Mouse (Mus musculus) B cell, adult 2 months (primary cell): ENCODE measurements around the gene Gm20479.

Experiments used
- DNase-seq, 2 experiments: peaks; one replicate each; pipeline ENCODE4 v3.0.0; 2022

Gm20479 gene

DNA sequence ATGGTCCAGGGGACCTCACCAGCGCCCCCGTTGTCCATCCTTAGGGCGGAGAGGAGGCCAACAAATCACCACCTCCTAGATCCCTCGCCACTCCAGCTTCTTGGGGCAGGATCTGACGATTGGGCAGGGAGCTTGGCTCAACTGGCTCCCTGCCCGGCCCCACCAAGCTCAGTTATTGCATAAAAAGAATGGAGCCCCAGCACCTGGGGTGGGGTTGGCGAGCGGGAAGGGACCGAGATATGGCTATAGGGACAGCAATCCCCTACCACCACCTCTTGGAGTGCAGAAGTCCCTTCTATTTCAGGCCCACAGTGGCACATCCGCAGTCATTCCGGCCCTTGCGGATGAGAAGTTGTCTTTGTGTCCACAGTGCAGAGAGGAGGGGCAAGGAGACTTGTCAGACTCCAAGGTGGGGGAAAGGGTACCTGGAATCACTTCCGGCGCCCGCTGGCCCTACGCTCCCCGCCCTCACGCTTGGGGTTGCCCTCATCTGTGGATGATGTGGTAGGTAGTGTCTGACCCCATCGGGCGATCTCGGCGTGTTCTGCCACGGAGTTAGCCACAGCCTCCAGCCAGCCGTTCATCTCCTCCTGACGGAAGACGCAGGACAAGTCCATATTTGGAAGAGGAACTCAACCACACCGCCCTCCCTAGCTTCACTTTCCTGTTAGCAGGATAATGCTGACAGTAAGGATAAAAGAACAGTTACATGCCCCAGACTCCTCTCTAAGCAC lies at the start of gene Gm20479:
Gm20479 (minus strand) TSS at position 559 of the 734 bp plus-strand sequence.
- DNase-seq: peak; percentile 42 to 49

DNA sequence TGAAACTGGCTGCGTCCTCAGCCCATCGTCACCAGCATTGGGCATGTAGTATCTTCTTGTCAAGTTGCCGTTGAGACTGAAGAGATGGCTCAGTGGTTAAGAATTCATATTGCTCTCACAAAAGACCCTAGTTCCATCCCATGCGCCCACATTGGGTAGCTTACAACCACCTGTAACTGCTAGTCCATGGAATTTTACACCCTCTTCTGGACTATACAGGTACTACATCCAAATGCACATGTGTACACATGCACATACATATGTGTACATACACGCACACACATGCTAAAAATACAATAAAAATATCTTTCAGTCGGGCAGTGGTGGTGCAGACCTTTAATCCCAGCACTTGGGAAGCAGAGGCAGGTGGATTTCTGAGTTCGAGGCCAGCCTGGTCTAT lies 49.3 kb upstream of the Gm20479 start:
- no peak for DNase-seq

DNA sequence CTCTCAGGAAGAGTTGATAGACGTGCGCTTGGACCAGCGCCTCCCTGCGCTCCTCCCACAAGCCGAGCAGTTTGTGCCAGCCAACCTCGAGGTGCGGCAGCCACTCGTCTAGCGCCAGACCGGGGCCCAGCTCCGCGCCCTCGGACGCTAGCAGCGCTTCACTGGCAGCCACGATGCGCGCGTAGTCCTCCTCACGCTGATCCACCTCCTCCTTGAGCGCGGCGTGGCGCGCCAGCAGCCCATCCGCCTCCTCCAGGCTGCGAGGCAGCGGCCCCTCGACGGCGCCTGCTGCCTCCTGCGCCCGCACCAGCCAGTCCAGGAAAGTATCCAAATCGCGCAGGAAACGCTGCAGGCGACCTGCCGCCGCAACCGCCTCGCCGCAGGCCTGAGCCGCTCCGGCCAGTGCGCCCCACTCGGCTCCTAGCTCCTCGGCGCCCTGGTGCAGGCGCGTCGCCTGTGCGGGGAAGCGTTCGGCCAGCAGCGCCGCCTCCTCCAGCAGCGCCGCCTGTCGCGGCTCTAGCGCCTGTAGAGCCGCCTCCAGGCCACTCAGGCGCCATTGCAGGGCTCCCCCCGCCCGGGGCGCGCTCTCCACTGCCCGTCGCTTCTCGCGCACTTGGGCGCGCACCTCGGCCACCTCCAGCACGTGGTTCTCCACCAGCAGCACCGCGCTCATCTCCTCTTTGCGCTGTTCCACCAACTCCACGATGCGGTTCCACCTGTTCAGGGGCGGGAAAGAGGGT lies 47.2 kb upstream of the Gm20479 start:
- DNase-seq: no peak

DNA sequence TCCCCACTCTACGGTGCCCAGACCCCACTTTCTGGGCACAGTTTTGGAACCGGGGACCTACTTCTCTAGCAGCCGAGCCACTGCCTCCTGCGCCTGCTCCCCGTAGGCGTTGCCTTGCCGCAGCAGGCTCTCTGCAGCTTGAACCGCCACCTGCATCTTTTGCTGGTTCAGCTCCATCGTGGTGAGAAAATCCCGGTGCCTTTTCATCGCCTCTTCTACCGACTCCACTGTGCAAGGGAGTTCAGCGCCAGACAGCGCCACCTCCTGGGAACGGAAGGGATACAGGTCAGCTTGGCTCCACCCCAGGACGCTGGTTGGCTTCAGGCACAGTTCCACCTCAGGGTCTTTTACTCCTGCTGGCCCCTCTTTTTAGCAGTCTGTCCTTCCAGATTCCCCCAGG lies 45.5 kb upstream of the Gm20479 start:
- DNase-seq: peak; percentile 78 to 80

DNA sequence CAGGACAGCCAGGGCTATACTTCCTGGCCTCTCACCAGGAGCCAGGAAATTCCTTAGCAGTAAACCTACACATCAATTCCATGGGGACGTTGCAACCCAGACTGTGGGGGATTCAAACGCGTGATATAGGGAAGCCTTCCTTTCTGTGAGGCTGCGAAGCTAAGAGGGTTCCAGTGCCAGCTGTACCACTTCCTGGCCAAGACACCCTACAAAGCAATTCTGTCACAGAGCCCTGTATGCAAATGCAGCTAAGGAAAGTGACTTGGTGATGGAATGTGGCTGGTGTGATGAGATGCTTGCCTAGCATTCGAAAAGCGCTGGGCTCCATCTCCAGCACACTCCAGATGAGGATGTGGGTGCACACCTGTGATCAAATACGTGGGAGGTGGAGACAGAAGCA lies 43.3 kb upstream of the Gm20479 start:
- DNase-seq: no peak

DNA sequence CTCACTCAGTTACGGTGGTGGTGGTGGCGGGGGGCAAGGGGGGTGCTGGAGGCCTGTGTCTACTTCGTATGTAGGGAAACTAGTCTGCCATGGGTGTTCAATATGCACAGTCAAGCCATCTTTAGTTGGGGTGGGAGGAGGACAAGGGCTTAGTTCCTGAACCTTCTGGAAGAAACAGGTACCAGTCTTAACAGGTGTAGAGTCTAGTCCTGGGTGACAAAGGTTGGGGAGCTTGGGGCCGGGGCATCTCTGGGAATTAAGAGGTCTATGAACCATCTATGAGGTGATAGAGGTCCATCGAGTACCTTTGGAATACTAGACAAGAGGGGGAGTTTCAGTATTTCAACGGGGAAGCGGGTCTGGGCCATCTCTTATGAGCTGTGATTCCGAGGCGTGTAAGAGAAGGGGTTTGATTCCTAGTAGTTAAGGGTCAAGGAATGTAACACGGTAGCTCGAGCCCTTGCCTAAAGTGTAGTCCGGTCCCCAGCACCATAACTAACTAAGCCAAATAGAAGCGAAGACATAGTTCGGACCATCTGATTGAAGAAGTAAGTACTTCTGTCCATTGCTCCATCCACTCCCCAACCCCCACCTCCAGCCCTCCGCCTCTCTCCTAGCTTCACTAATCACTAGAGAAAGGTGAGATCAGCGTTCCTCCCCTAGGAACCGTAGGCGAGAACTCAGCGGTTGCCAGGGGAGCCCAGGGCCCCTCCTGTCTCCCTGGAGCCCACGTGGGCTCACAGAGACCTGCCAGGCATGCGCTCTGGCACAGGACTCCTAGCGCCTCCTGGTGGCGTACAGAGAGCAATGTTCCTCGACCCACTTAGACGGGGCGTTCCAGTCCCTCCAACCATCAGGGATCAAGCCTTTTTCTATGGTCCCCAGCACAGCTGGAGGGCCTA lies 40.1 kb upstream of the Gm20479 start:
- DNase-seq: peak; percentile 64

DNA sequence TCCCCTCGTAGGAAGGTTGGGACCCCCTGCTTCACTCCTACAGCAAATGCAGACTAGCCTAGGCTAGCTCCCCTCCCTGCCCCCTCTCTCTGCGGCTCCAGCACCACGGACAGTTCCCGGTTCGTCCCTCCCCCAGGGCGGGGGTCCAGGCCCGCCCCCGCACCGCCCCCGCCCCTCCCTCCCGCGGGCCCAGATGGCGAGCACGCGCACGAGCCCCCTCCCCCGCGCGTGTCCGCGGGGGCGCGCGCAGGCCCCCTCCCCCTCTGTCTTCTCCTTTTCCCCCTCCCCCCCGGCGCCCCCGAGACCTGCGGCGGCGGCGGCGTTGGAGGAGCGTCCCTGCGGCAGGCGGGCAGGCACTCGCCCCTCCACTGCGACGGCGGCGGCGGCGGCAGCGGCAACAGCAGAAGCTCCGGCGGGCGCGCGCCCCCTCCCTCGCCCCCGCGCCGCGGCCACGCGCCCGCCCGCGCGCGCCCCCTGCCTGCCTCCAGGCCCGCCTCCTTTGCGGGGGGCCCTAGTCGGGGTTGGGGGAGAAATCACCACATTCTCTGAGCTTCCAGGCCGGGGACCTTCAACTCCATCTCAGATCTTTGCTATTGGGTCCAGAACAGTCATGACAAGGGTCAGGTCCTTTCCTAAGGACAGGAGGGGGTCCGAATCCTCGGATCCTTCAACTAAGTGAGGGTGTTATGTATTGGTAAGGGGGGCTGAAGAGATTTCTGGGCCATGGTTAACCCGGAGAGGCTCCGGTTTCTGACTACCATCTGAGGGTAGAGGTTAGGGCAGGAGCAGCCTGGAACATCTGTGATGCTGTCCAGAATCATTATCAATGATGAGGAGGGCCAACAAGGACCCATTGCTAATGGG lies 39.2 kb upstream of the Gm20479 start:
- peak in 1 of 2 experiments; percentile 25 for DNase-seq

DNA sequence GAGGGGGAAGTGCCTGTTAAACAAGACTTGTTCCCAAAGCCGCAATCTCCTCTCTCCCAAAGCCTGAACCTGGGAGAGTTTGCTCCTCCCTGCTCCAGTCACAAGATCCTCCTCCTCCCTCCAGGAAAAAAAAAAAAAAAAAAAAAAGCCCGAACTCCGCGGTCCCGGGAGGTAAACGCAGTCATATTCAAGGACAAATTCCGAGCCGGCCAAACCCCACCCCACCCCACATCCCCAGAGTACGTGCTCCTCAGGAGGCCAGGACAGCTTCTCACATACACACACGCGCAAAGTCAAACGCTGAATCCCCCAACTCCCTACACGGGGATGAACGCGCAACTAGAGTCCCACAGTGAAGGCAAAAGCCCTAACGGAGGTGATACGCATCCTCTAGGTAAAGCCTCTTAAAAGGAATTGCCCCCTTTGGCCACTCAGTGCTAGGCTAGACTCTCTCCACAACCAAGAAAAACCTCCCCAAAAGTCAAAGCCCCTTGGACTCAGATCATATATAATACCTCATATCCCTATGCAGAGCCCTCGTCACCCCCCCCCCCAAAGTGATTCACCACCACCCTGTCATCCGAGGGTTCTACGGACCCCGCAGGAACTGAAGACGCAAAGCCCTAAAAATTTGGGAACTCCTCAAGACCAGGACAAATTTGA lies 38.4 kb upstream of the Gm20479 start:
- DNase-seq: no peak

DNA sequence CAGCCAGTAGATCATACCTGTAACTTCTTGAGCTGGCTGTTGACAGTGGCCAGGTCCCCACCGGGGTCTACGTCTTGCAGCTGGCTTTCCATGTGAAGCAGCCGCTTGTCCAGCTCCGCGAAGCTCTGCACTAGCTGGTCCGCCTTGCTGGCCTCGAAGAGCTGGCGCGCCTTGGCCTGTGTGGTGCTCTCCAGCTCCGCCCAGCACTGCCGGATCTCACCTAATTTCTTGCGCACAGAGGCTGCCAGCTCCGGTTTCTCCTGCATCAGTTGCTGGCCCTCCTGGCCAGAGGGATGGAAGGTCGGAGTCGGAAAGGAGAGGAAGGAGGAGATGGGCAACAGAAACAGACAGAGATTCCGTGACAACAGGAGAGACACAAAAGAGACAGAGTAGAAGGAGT lies 34.2 kb upstream of the Gm20479 start:
- no peak for DNase-seq

DNA sequence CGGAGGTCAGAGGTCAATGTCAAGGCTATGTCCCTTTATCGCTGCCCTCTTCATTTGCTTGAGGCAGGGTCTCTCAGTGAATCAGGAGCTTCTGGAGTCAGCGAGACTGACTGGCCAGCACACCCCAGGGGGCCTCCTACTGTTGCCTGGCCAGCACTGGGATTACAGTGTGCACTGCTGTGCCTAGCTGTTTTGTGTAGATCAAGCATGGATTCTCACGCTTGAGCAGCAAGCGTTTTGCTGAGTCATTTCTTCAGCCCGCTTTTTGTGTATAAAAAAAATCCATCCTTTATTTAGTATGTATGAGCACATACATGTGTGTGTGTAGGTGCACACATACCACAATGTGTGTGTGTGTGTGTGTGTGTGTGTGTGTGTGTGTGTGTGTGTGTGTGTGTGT lies 32.0 kb upstream of the Gm20479 start:
- DNase-seq: no peak

DNA sequence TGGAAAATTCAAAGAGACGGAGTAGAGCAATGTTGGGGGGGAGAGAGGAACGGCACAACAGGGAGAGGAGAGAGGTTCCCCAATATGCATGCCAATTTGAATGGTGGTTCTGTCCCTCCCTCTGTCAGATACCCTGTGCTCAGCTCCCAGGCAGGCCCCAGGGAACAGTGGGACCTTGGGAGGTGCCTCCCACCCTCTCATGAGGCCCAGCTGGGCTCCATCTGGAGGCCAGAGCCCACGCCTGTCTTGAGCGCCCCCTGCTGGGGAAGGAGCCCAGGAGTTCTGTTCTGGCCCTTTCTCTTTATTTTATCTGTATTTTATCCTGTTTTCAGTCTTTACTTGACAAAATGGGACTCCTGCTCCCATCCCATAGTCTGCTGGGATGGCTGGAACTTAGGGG lies 27.5 kb upstream of the Gm20479 start:
- peak; percentile 88 for DNase-seq

DNA sequence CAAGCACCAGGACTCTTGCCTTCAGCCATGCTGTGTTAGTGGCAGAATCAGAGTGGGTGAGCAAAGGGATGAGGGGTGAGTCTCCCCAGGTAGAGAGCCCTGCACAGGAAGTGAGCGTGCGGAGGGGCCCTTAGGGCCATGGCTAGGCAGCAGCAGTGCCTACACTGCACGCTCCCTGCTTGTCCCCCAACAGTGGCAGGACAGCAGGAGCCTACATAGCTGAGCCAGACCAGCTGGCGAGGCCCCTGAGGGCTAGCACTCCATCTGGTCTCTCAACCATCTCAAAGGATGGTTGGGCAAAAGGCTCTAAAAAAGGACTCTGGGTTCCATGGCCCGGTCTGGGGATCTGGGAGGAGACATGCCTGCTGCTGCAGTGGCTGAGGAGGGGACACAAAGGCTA lies 26.9 kb upstream of the Gm20479 start:
- no peak for DNase-seq

DNA sequence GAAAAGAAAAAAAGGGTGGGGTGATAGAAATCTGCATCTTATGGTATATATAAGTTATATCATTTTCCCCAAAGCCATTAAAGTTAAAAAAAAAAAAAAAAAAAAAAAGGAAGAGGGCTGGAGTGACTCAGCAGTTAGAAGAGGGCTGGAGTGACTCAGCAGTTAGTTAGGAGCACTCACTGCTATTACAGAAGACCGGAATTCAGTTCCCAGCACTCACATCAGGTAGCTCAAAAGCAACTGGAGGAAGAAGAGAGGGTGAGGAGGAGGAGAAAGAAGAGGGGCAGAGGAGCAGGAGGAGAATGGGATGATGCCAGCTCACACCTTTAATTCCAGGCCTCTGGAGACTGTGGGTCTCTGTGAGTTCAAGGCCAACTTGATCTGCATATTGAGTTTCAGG lies 26.0 kb upstream of the Gm20479 start:
- no peak for DNase-seq

DNA sequence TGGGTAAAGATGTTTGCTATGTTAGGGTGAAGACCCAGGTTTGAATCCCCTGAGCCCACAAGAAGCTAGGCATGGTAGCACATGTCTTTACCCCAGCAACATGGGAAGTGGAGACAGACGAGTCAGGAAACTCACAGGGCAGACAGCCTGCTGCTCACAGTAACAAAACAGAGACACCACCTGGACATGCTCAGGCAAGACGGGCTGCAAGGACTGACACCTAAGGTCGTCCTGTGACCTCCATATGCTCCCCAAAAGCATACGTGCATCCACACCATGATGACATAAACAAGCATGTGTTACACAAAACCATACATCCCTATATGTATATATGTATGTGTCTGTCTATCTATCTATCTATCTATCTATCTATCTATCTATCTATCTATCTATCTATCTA lies 24.3 kb upstream of the Gm20479 start:
- no peak for DNase-seq

DNA sequence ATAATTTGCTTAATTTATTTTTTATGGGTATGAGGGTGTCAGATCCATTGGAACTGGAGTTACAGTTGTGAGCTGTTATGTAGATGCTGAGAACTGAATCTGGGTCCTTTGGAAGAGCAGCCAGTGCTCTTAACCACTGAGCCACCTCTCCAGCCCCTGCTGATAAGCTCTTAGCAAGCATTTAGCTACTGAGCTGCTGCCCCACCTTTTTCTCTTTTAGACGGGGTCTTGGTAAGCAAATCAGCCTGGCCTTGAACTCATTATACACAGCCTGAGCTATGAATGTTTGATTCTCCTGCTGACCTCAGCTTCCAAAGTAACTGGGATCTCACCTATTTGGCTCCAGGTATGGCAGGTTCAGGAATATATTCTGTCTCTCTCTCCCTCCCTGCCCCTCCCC lies 23.8 kb upstream of the Gm20479 start:
- no peak for DNase-seq

DNA sequence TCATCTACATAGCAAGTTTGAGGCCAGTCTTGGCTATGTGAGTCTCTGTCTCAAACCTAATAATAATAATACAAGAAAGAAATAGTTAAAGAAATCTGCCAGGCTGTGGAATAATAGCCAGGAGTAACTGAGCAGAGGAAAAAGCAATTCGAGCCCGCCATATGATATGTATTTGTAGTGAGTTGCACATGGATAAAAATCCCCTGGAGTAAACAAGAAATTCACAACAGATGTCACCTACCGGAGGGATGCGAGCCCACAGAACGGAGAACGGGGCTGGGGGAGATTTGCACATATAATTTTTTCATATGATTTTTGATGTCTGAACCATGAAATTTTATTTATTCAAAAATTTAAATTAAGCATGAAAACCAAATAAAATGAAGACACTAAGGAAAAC lies 22.6 kb upstream of the Gm20479 start:
- no peak for DNase-seq

DNA sequence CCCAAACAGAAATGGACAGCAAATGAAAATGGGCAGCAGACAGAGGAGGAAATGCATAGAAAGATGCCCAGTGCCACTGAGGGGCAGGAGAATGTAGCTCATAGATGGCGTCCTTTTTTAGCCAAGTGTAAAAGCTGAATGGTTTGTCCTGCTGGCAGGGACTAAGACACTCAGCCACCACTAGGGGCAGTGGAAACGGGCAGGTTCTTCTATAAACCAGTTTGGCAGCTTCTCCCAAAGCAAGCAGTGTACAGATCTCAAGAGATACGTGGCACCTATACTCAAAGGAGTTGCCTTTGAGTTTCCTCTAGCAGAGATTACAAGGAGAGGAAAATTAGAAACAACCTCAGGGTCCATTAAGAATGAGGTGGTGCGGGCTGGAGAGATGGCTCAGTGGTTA lies 21.2 kb upstream of the Gm20479 start:
- DNase-seq: no peak

DNA sequence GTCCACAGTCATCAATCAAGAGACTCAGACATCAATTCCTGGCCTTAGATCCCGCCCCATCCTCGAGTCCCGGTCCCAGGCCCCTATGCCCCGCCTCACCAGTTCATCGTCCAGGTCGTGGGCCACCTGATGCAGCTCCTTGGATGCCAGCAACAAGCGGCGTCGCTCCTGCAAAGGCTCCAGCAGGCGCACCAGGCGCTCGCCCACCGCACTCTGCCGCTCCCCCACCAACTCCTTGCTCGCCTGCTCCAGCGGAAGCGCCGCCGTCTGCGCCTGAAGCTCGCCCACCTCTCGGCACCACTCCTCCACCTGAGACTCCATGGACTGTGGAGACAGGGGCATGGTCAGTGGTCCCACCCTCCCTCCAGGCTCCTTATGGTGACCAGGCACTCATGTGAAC lies 18.1 kb upstream of the Gm20479 start:
- DNase-seq: no peak

DNA sequence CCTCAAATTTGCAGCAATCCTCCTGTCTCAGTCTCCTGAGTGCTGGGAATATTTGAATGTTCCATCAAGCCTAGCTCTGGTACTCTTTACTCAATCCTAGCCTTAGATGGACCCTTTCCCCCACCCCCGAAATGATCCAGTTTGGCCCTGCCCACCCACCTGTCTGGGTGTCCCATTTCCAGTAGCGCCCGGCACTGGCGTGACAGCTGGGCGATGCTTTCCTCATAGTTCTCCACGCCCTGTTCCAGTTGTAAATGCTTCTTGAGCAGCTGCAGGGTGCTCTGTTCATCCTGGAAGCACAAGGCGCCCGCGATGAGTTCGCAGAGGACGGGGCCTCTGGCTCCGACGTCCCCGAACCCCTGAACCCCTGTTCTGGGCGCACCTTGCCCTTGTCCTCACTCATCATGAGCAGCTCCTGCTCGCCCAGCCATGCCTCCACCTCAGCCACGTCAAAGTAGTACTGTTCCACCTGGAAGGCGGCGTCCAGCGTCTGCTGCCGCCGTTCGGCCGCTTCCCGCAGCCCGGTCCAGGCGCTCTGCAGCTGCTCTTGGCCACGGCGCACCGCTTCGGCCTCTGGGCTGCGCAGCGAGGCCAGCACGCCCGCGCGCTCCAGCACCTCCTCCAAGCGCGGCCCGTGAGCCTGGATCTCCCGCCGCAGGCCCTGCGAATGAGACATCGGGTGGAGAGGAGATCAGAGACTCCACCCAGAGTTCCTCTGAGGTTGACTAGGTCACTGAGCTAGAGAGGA lies 14.7 kb upstream of the Gm20479 start:
- DNase-seq: no peak

DNA sequence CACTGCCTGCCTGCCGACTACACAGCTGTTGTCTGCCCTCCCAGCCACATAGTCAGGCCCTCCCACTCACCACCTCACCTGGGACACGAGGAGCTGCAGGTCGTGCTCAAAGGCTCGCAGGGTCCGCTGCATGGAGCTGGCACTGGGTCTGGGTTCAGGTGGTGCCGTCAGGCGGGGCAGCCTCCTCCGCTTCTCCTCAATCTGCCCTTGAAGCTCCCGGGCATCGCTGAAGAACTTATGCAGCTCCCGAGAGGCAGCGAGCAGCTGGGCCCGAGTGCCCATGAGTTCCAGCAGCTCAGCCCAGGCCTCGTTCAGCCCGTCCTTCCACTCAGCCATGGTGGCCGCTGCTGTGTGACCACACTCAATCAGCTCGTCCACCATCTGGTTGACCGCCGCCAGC lies 11.9 kb upstream of the Gm20479 start:
- DNase-seq: no peak

DNA sequence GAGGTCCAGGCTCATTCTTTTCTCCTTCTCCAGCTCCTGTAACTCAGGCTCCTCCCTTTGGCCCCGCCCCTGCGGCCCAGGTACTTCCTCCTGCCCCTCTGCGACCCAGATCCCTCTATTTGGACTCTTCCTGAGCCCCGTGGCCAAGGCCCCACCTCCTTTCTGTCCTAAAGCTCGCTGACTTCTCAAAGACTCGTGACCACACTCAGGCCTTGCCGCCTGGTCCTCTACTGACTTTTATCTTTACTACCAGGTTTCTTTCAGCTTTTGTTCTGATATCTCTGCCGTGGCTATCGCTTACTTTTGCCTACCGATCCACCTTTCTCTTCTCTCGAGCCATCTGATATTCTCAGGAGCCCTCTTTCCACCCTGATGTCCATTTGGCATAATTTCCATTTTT lies 10.8 kb upstream of the Gm20479 start:
- DNase-seq: peak; percentile 44 to 47
